Mouse (Mus musculus) embryonic fibroblast, embryonic 13.5 days (primary cell): ENCODE measurements around the gene Phldb1.

Experiments used
- CTCF ChIP-seq: IDR thresholded peaks from 2 replicates; pipeline ENCODE4 v1.5.1; 2011; ENCODE audit warnings: mild to moderate bottlenecking, control low read depth, low read length, moderate library complexity, borderline replicate concordance; ENCODE audit not compliant: insufficient read depth
- POLR2A ChIP-seq: IDR thresholded peaks from 2 replicates; pipeline ENCODE4 v1.6.1; 2011; ENCODE audit warnings: low read depth, mild to moderate bottlenecking, control low read depth, low read length, moderate library complexity

GRCm38 (mm10) chr9:44732921-44733530, 2.0 kb downstream of the Phldb1 start:
- TF ChIP-seq POLR2A, result no peak
- no peak for TF ChIP-seq CTCF
